Mouse (Mus musculus) small intestine, adult 2 months (tissue): ENCODE measurements around the gene Batf3. TPM values are rescaled to one million over a fixed set of nuclear protein-coding genes. Genes with fewer than 3 reads are reported as not detected.
A peak's percentile ranks its signal among the peaks of the same experiment; 100 is the strongest.

Experiments
- H3K27ac ChIP-seq: fragments of 200-500 bp; 2 replicates; pipeline ENCODE4 v1.5.1; 2012; ENCODE audit warnings: low read depth, low read length, control low read depth, inconsistent platforms; ENCODE audit not compliant: insufficient read depth
- H3K27me3 ChIP-seq: fragments of 200-500 bp; 2 replicates; pipeline ENCODE4 v1.6.1; 2012; ENCODE audit warnings: mild to moderate bottlenecking, moderate library complexity, low read length, inconsistent platforms; ENCODE audit not compliant: control insufficient read depth, insufficient read depth
- H3K36me3 ChIP-seq: fragments of 200-500 bp; 2 replicates; pipeline ENCODE4 v1.6.1; 2012; ENCODE audit warnings: mild to moderate bottlenecking, low read length, control low read depth, inconsistent platforms; ENCODE audit not compliant: control insufficient read depth, insufficient read depth
- H3K4me1 ChIP-seq: fragments of 200-500 bp; 2 replicates; pipeline ENCODE4 v1.6.1; 2012; ENCODE audit warnings: low read length, inconsistent platforms, mixed read lengths; ENCODE audit not compliant: control insufficient read depth, insufficient read depth, insufficient read length
- H3K4me3 ChIP-seq: fragments of 200-500 bp; 2 replicates; pipeline ENCODE4 v1.5.1; 2012; ENCODE audit warnings: low read depth, mild to moderate bottlenecking, control low read depth, inconsistent platforms, low read length, moderate library complexity
- CTCF ChIP-seq: fragments of 200-500 bp; IDR thresholded peaks from 2 replicates; pipeline ENCODE4 v1.5.1; 2012; ENCODE audit warnings: low read depth, mild to moderate bottlenecking, control low read depth, inconsistent platforms, low read length, moderate library complexity, mixed read lengths; ENCODE audit not compliant: insufficient replicate concordance, insufficient read length; ENCODE audit errors: extremely low read depth
- POLR2A ChIP-seq: fragments of 200-500 bp; IDR thresholded peaks from 2 replicates; pipeline ENCODE4 v1.6.1; 2012; ENCODE audit warnings: low read depth, mild to moderate bottlenecking, control low read depth, inconsistent platforms, low read length, moderate library complexity
- WGBS: fragments of 180-500 bp; shearing (Covaris S2); methylation state at CpG from one replicate; pipeline ENCODE4 v1.1.7; 2018; 5-methylcytosine and 5-hydroxymethylcytosine counted together
- polyA plus RNA-seq: library from polyadenylated mRNA; depleted of rRNA; stranded (reverse); fragments of >200 nt; gene quantifications from 2 replicates; pipeline ENCODE4 v1.2.3, GENCODE M21; 2012

The Batf3 gene
- polyA plus RNA-seq, 1 experiment = 11.5 TPM

GRCm38 (mm10) chr1:191111146-191111545 is 13.5 kb downstream of the Batf3 start:
- Histone ChIP-seq H3K4me1 (no peaks in the 10 kb centered on the region; the same call in 1 of the 2 replicates), H3K36me3 (no peaks in the 10 kb centered on the region), H3K27ac (peak overlapping the region; percentile 60), H3K4me3 (no peak overlapping the region), H3K27me3 (no peaks in the 10 kb centered on the region)
- no peak for TF ChIP-seq POLR2A
- TF ChIP-seq CTCF = no peak
- 53% methylated on average over 8 of the region's 8 CpGs for WGBS

GRCm38 (mm10) chr1:191114868-191115267 is 17.2 kb downstream of the Batf3 start:
- TF ChIP-seq CTCF (no peak), POLR2A (no peak)
- no peaks in the 10 kb centered on the region for H3K36me3 ChIP-seq
- no peak overlapping the region for H3K4me3 ChIP-seq
- H3K27me3 ChIP-seq = no peaks in the 10 kb centered on the region
- WGBS = 53% methylated on average over 7 of the region's 7 CpGs
- no peaks in the 10 kb centered on the region; the same call in 1 of the 2 replicates for H3K4me1 ChIP-seq
- peak overlapping the region; percentile 43 for H3K27ac ChIP-seq

GRCm38 (mm10) chr1:191115514-191116238 is 18.0 kb downstream of the Batf3 start:
- TF ChIP-seq CTCF = no peak
- no peak for TF ChIP-seq POLR2A
- no peak overlapping the region for H3K4me3 ChIP-seq
- H3K27me3 ChIP-seq = no peaks in the 10 kb centered on the region
- WGBS = 78% methylated on average over 11 of the region's 11 CpGs
- H3K27ac ChIP-seq = peak overlapping the region; percentile 43
- H3K4me1 ChIP-seq = no peaks in the 10 kb centered on the region
- H3K36me3 ChIP-seq = no peaks in the 10 kb centered on the region

- H3K4me1 ChIP-seq = peaks cover 2% of the 10 kb centered on the region; the same call in 1 of the 2 replicates
- no peak overlapping the region for H3K27ac ChIP-seq
- 29% methylated on average over 3 of the region's 3 CpGs for WGBS
- TF ChIP-seq POLR2A = no peak
- TF ChIP-seq CTCF = no peak
- H3K36me3 ChIP-seq = no peaks in the 10 kb centered on the region
- no peaks in the 10 kb centered on the region for H3K27me3 ChIP-seq
- no peak overlapping the region for H3K4me3 ChIP-seq
Measured at GRCm38 (mm10) chr1:191122744-191123143, 25.1 kb downstream of the Batf3 start.

- H3K4me1 ChIP-seq = peaks cover 2% of the 10 kb centered on the region; the same call in 1 of the 2 replicates
- H3K27me3 ChIP-seq = no peaks in the 10 kb centered on the region
- TF ChIP-seq POLR2A (no peak), CTCF (no peak)
- H3K36me3 ChIP-seq = no peaks in the 10 kb centered on the region
- H3K4me3 ChIP-seq = no peak overlapping the region
- no peak overlapping the region for H3K27ac ChIP-seq
- 68% methylated on average over 2 of the region's 2 CpGs for WGBS
Measured at GRCm38 (mm10) chr1:191123696-191124095, 26.0 kb downstream of the Batf3 start.

- no peak overlapping the region for H3K4me3 ChIP-seq
- no peak overlapping the region for H3K27ac ChIP-seq
- 63% methylated on average over 4 of the region's 4 CpGs for WGBS
- peaks cover 2% of the 10 kb centered on the region; the same call in 1 of the 2 replicates for H3K4me1 ChIP-seq
- TF ChIP-seq CTCF (no peak), POLR2A (no peak)
- H3K27me3 ChIP-seq = no peaks in the 10 kb centered on the region
- no peaks in the 10 kb centered on the region for H3K36me3 ChIP-seq
Measured at GRCm38 (mm10) chr1:191124288-191124687, 26.6 kb downstream of the Batf3 start.

- Histone ChIP-seq H3K27me3 (no peaks in the 10 kb centered on the region), H3K36me3 (no peaks in the 10 kb centered on the region), H3K4me3 (peak overlapping the region; percentile 35), H3K4me1 (peaks cover 2% of the 10 kb centered on the region; the same call in 1 of the 2 replicates), H3K27ac (no peak overlapping the region)
- peak; percentile 85 for TF ChIP-seq CTCF
- no peak for TF ChIP-seq POLR2A
- WGBS = 13% methylated on average over 38 of the region's 38 CpGs
Measured at GRCm38 (mm10) chr1:191125811-191126638, 28.4 kb downstream of the Batf3 start.

GRCm38 (mm10) chr1:191131692-191132091 is 34.0 kb downstream of the Batf3 start:
- 83% methylated on average over 2 of the region's 2 CpGs for WGBS
- Histone ChIP-seq H3K4me1 (no peaks in the 10 kb centered on the region), H3K4me3 (no peak overlapping the region), H3K27me3 (no peaks in the 10 kb centered on the region), H3K27ac (no peak overlapping the region), H3K36me3 (no peaks in the 10 kb centered on the region)
- TF ChIP-seq CTCF (no peak), POLR2A (no peak)
